Comparison of ENCODE assay signal across 9 mouse cellular contexts in the genomic region with DNA sequence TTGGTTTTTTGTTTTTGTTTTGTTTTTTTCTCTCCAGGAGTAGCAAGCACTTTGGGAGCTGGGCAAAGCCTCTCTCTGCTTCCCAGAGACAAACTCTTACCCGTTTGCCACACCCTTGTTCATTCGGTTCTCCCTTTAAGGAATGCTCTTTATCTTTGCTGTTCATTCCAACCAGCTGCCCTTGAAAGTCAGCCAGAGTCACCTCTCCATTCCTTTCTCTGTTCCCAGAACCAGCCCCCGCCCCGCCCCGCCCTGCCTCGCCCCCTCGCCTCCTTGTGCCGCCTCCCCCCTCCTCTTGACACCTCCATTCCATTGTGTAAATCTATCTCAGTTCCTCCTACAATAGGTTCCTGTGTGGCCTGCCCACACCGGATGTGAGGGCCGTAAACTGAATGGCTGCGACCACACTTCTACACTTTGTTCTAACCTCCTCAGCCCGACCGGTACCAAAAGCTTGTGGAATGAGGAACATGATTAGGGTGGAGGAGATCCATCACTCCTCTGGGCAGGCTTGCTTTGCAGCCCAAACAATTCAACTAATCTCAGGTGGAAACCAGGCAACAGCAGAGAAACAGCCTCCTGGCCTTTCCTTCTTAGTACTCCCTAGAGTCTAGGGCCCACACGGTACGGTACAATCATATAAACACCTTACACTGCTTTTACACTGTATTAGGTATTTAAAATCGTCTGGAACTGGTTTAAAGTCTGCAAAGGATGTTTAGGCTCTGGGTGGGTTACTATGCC. TPM values are rescaled to one million over a fixed set of nuclear protein-coding genes. Genes with fewer than 3 reads are reported as not detected.
A peak's percentile ranks its signal among the peaks of the same experiment; 100 is the strongest.
DNase-seq lines count a peak whose midpoint lies in the region; ATAC-seq and TF ChIP-seq lines count a peak whose summit lies in the region.
"Had no signal": no experiment of that assay in that cellular context is flagged by ENCODE, and none has a peak within 500 bp of the region (broad histone marks: within the 10 kb centered on the region; RNA-seq: fewer than 3 reads in every experiment).

No protein-coding gene starts in this region.

- H3K9me3 ChIP-seq in heart, embryonic 15.5 days (replicated peaks), result no peaks in the 10 kb centered on the region
- no peaks in the 10 kb centered on the region for H3K9me3 ChIP-seq in liver, postnatal 0 days (ENCODE audit: low read length)
- no peaks in the 10 kb centered on the region for H3K9me3 ChIP-seq in stomach, embryonic 16.5 days (replicated peaks; ENCODE audit: control insufficient read depth, low read length)
- no peaks in the 10 kb centered on the region for H3K9me3 ChIP-seq in forebrain, embryonic 14.5 days (replicated peaks; ENCODE audit: control insufficient read depth, low read length)
- H3K9me3 ChIP-seq: neural tube, embryonic 13.5 days had no signal

- 14% methylated on average over 16 of the region's 16 CpGs for WGBS in heart, embryonic 15.5 days
- whole genome bisulfite sequencing in liver, postnatal 0 days (ENCODE audit: insufficient replicate concordance), result 22% methylated on average over 16 of the region's 16 CpGs
- WGBS in stomach, embryonic 16.5 days, result 11% methylated on average over 16 of the region's 16 CpGs
- 43% methylated on average over 16 of the region's 16 CpGs for WGBS in forebrain, embryonic 14.5 days

- ATAC-seq in heart, embryonic 15.5 days (replicated peaks; ENCODE audit: insufficient number of reproducible peaks, insufficient read depth, low FRiP score, low read depth), result peak; percentile 86
- ATAC-seq in liver, postnatal 0 days, result peak; percentile 40; the same call in 1 of the 2 replicates
- ATAC-seq in stomach, embryonic 16.5 days (ENCODE audit: insufficient read depth, low FRiP score), result peak; percentile 83
- no peak for ATAC-seq in forebrain, embryonic 14.5 days

- TF ChIP-seq CTCF in liver, postnatal 0 days (IDR thresholded peaks at IDR 0.05; ENCODE audit: low read depth), result no peak

- H3K4me3 ChIP-seq in heart, embryonic 15.5 days, result no peak overlapping the region
- no peak overlapping the region for H3K4me3 ChIP-seq in liver, postnatal 0 days (ENCODE audit: low read depth, low read length)
- no peak overlapping the region for H3K4me3 ChIP-seq in stomach, embryonic 16.5 days (replicated peaks; ENCODE audit: low read length)
- no peak overlapping the region for H3K4me3 ChIP-seq in forebrain, embryonic 14.5 days (ENCODE audit: low read depth, low read length)
- H3K4me3 ChIP-seq: neural tube, embryonic 13.5 days had no signal

- no peak for TF ChIP-seq EP300 in liver, postnatal 0 days (IDR thresholded peaks at IDR 0.05; ENCODE audit: low read depth)

- no peaks in the 10 kb centered on the region for H3K27me3 ChIP-seq in heart, embryonic 15.5 days
- no peaks in the 10 kb centered on the region for H3K27me3 ChIP-seq in liver, postnatal 0 days (ENCODE audit: insufficient read depth, low read length)
- no peaks in the 10 kb centered on the region for H3K27me3 ChIP-seq in stomach, embryonic 16.5 days (ENCODE audit: control insufficient read depth, insufficient read depth, low read length)
- no peaks in the 10 kb centered on the region for H3K27me3 ChIP-seq in forebrain, embryonic 14.5 days (replicated peaks; ENCODE audit: control insufficient read depth, insufficient read depth, low read length)
- H3K27me3 ChIP-seq: neural tube, embryonic 13.5 days had no signal

- peak overlapping the region; percentile 75 for H3K27ac ChIP-seq in heart, embryonic 15.5 days
- H3K27ac ChIP-seq in liver, postnatal 0 days (ENCODE audit: low read depth), result 0 out of 2 replicates have a peak overlapping the region, but pooled peaks have one; percentile 23
- peak overlapping the region; percentile 87 for H3K27ac ChIP-seq in stomach, embryonic 16.5 days (ENCODE audit: low read length)
- H3K27ac ChIP-seq in forebrain, embryonic 14.5 days (ENCODE audit: low read depth, low read length), result no peak overlapping the region
- H3K27ac ChIP-seq: neural tube, embryonic 13.5 days had no signal

- H3K4me2 ChIP-seq in heart, embryonic 15.5 days, result peak overlapping the region; percentile 30
- peak overlapping the region; percentile 26 for H3K4me2 ChIP-seq in liver, postnatal 0 days (ENCODE audit: low read depth, low read length)
- peak overlapping the region; percentile 30 for H3K4me2 ChIP-seq in stomach, embryonic 16.5 days (ENCODE audit: low read depth, low read length)
- H3K4me2 ChIP-seq in forebrain, embryonic 14.5 days (ENCODE audit: low read length), result no peak overlapping the region
- H3K4me2 ChIP-seq: neural tube, embryonic 13.5 days had no signal

- H3K9ac ChIP-seq in heart, embryonic 15.5 days, result no peak overlapping the region
- no peak overlapping the region for H3K9ac ChIP-seq in liver, postnatal 0 days (replicated peaks)
- H3K9ac ChIP-seq in stomach, embryonic 16.5 days (ENCODE audit: low read length), result peak overlapping the region; percentile 46
- no peak overlapping the region for H3K9ac ChIP-seq in forebrain, embryonic 14.5 days (ENCODE audit: low read length)
- H3K9ac ChIP-seq: neural tube, embryonic 13.5 days had no signal

- DNase-seq in spleen, postnatal 36 days (ENCODE audit: low spot score in 2 of 2), result peak; percentile 23 to 41
- DNase-seq in spleen, postnatal 14 days (ENCODE audit: low spot score in 2 of 2), result no peak
- DNase-seq in liver, postnatal 0 days, result peak; percentile 46
- no peak for DNase-seq in cerebellum, postnatal 14 days
- no peak for DNase-seq in Muller cell, postnatal 12 days (ENCODE audit: inconsistent ontology term)
- no peak for DNase-seq in forebrain, embryonic 14.5 days (ENCODE audit: low spot score)

- H3K4me1 ChIP-seq in heart, embryonic 15.5 days (replicated peaks), result peaks cover 8% of the 10 kb centered on the region
- H3K4me1 ChIP-seq in liver, postnatal 0 days (ENCODE audit: insufficient read depth), result peaks cover 13% of the 10 kb centered on the region
- H3K4me1 ChIP-seq in stomach, embryonic 16.5 days (ENCODE audit: control insufficient read depth, insufficient read depth, low read length), result peaks cover 6% of the 10 kb centered on the region
- no peaks in the 10 kb centered on the region for H3K4me1 ChIP-seq in forebrain, embryonic 14.5 days (ENCODE audit: control insufficient read depth, insufficient read depth, low read length)

- H3K36me3 ChIP-seq in heart, embryonic 15.5 days, result no peaks in the 10 kb centered on the region
- no peaks in the 10 kb centered on the region for H3K36me3 ChIP-seq in liver, postnatal 0 days (replicated peaks; ENCODE audit: insufficient read depth, low read length)
- no peaks in the 10 kb centered on the region for H3K36me3 ChIP-seq in stomach, embryonic 16.5 days (ENCODE audit: control insufficient read depth, insufficient read depth, low read length)
- no peaks in the 10 kb centered on the region for H3K36me3 ChIP-seq in forebrain, embryonic 14.5 days (ENCODE audit: control insufficient read depth, insufficient read depth, low read length)
- H3K36me3 ChIP-seq: neural tube, embryonic 13.5 days had no signal

RNA-seq across cellular contexts. Expression of gene Gcnt2, which starts 9.5 kb away (rescaled TPM):
- 3.4 and 4.5 TPM in 2 replicates for polyA plus RNA-seq in heart, embryonic 15.5 days (2015; fragmentation: Nextera tagmentation; extraction: Ambion mirVana)
- polyA plus RNA-seq in liver, postnatal 0 days (2015; fragmentation: Nextera tagmentation; extraction: Ambion mirVana), result 2.5 and 3.3 TPM in 2 replicates
- polyA plus RNA-seq in stomach, embryonic 16.5 days (2015; fragmentation: Nextera tagmentation; extraction: Ambion mirVana), result 9.4 and 11.3 TPM in 2 replicates
- polyA plus RNA-seq in forebrain, embryonic 14.5 days (2014; fragmentation: Nextera tagmentation; extraction: Ambion mirVana), result 4.8 and 5.2 TPM in 2 replicates

Comparison
In these comparisons a context has a peak if more than half of its experiments do, and no peak if none do; other contexts are left out.
1. DNase-seq: peak in spleen, postnatal 36 days (2 of 2) and liver, postnatal 0 days (single experiment); none in spleen, postnatal 14 days (0 of 2), cerebellum, postnatal 14 days (0 of 2), Muller cell, postnatal 12 days (single experiment) and forebrain, embryonic 14.5 days (single experiment).